Mouse (Mus musculus): ENCODE results near the gene Ddx21. TPM values are rescaled to one million over a fixed set of nuclear protein-coding genes. Genes with fewer than 3 reads are reported as not detected.

Gene Ddx21
- polyA plus RNA-seq, 1 experiment from 2014 or later = 26.4 TPM

Other genes starting within 250 kb of the Ddx21 start
- gene Hk1, start 222.4 kb downstream of the Ddx21 start, polyA plus RNA-seq (2016; fragmentation: Nextera tagmentation; extraction: Ambion mirVana) = 157 and 286 TPM in 2 replicates
- gene Hkdc1, start 179.8 kb downstream of the Ddx21 start, polyA plus RNA-seq (2016; fragmentation: Nextera tagmentation; extraction: Ambion mirVana) = 2.2 and 4.7 TPM in 2 replicates
- 0.76 and 0.95 TPM in 2 replicates for gene 4930507D05Rik, start 152.8 kb downstream of the Ddx21 start, polyA plus RNA-seq (2016; fragmentation: Nextera tagmentation; extraction: Ambion mirVana)
- 32.8 and 36.0 TPM in 2 replicates for gene Supv3l1, start 152.5 kb downstream of the Ddx21 start, polyA plus RNA-seq (2016; fragmentation: Nextera tagmentation; extraction: Ambion mirVana)
- gene Vps26a, start 115.5 kb downstream of the Ddx21 start, polyA plus RNA-seq (2016; fragmentation: Nextera tagmentation; extraction: Ambion mirVana) = 72.3 and 79.3 TPM in 2 replicates
- 3.7 and 4.1 TPM in 2 replicates for gene Srgn, start 74.8 kb downstream of the Ddx21 start, polyA plus RNA-seq (2016; fragmentation: Nextera tagmentation; extraction: Ambion mirVana)
- gene Kif1bp, start 23.8 kb downstream of the Ddx21 start, polyA plus RNA-seq (2016; fragmentation: Nextera tagmentation; extraction: Ambion mirVana) = 31.5 and 33.9 TPM in 2 replicates
- gene Ddx50, start 48.9 kb upstream of the Ddx21 start, polyA plus RNA-seq (2016; fragmentation: Nextera tagmentation; extraction: Ambion mirVana) = 105 and 114 TPM in 2 replicates
- gene Stox1, start 123.8 kb upstream of the Ddx21 start, polyA plus RNA-seq (2016; fragmentation: Nextera tagmentation; extraction: Ambion mirVana) = 0.83 and 2.2 TPM in 2 replicates
- gene Ccar1, start 190.0 kb upstream of the Ddx21 start, polyA plus RNA-seq (2016; fragmentation: Nextera tagmentation; extraction: Ambion mirVana) = 106 and 127 TPM in 2 replicates